In genomic region chr8:12883051-12884004, GRCm38 (mm10) we compare ENCODE assay signal across 12 mouse cellular contexts. TPM values are rescaled to one million over a fixed set of nuclear protein-coding genes. Genes with fewer than 3 reads are reported as not detected.
DNase-seq lines count a peak whose midpoint lies in the region; ATAC-seq and TF ChIP-seq lines count a peak whose summit lies in the region.
"Had no signal": no experiment of that assay in that cellular context is flagged by ENCODE, and none has a peak within 500 bp of the region (broad histone marks: within the 10 kb centered on the region; RNA-seq: fewer than 3 reads in every experiment).

No protein-coding gene starts in this region.

- H3K4me3 ChIP-seq in kidney, postnatal 0 days (replicated peaks; ENCODE audit: low read depth, low read length), result no peak overlapping the region
- H3K4me3 ChIP-seq in embryonic facial prominence, embryonic 15.5 days (replicated peaks), result no peak overlapping the region
- H3K4me3 ChIP-seq in thymus, adult 2 months (ENCODE audit: control insufficient read depth, insufficient read depth, low read length), result no peak overlapping the region
- H3K4me3 ChIP-seq: limb, embryonic 13.5 days; midbrain, embryonic 12.5 days; neural tube, embryonic 15.5 days had no signal

- TF ChIP-seq CTCF in kidney, postnatal 0 days (IDR thresholded peaks at IDR 0.05; ENCODE audit: low read depth), result no peak
- TF ChIP-seq CTCF in thymus, adult 2 months (IDR thresholded peaks at IDR 0.05; ENCODE audit: borderline replicate concordance, control insufficient read depth, extremely low read depth, insufficient read depth, low read length, poor library complexity), result no peak

- DNase-seq in cerebellum, adult 11 months, result peak; percentile 52
- DNase-seq in cerebellum, postnatal 4 days (ENCODE audit: low spot score in 2 of 2), result no peak
- DNase-seq in kidney, postnatal 0 days (ENCODE audit: low spot score), result no peak
- no peak for DNase-seq in kidney, postnatal 25 days
- peak; percentile 46 for DNase-seq in retina, embryonic 14.5 days (ENCODE audit: low spot score)
- no peak for DNase-seq in thymus, adult 2 months
- DNase-seq: right cerebral cortex, postnatal 25 days had no signal

- no peak overlapping the region for H3K9ac ChIP-seq in kidney, postnatal 0 days (ENCODE audit: low read depth, low read length)
- H3K9ac ChIP-seq in embryonic facial prominence, embryonic 15.5 days, result no peak overlapping the region
- H3K9ac ChIP-seq: limb, embryonic 13.5 days; midbrain, embryonic 12.5 days; neural tube, embryonic 15.5 days had no signal

- TF ChIP-seq POLR2A in thymus, adult 2 months (IDR thresholded peaks at IDR 0.05; ENCODE audit: control insufficient read depth, extremely low read depth, insufficient read depth, low read length, poor library complexity), result no peak

- 71% methylated on average over 21 of the region's 21 CpGs for WGBS in kidney, postnatal 0 days
- 66% methylated on average over 21 of the region's 21 CpGs for WGBS in embryonic facial prominence, embryonic 15.5 days
- WGBS in thymus, adult 2 months, result 95% methylated on average over 21 of the region's 21 CpGs

- H3K36me3 ChIP-seq in kidney, postnatal 0 days (ENCODE audit: insufficient read depth, low read length), result no peaks in the 10 kb centered on the region
- no peaks in the 10 kb centered on the region for H3K36me3 ChIP-seq in embryonic facial prominence, embryonic 15.5 days
- H3K36me3 ChIP-seq in thymus, adult 2 months (ENCODE audit: control insufficient read depth, insufficient read depth, low read length), result no peaks in the 10 kb centered on the region
- H3K36me3 ChIP-seq: limb, embryonic 13.5 days had no signal

- H3K27ac ChIP-seq in kidney, postnatal 0 days, result no peak overlapping the region
- no peak overlapping the region for H3K27ac ChIP-seq in embryonic facial prominence, embryonic 15.5 days (replicated peaks)
- H3K27ac ChIP-seq in thymus, adult 2 months (ENCODE audit: control insufficient read depth, insufficient read depth, low read length), result no peak overlapping the region
- H3K27ac ChIP-seq: limb, embryonic 13.5 days; midbrain, embryonic 12.5 days; neural tube, embryonic 15.5 days had no signal

- no peaks in the 10 kb centered on the region for H3K9me3 ChIP-seq in kidney, postnatal 0 days (replicated peaks; ENCODE audit: low read length)
- H3K9me3 ChIP-seq in embryonic facial prominence, embryonic 15.5 days (replicated peaks), result no peaks in the 10 kb centered on the region
- H3K9me3 ChIP-seq: limb, embryonic 13.5 days; midbrain, embryonic 12.5 days; neural tube, embryonic 15.5 days had no signal

- no peaks in the 10 kb centered on the region for H3K4me1 ChIP-seq in kidney, postnatal 0 days (replicated peaks; ENCODE audit: insufficient read depth, low read length)
- no peaks in the 10 kb centered on the region for H3K4me1 ChIP-seq in embryonic facial prominence, embryonic 15.5 days
- H3K4me1 ChIP-seq in thymus, adult 2 months (replicated peaks; ENCODE audit: control insufficient read depth, insufficient read depth, low read length), result no peaks in the 10 kb centered on the region
- H3K4me1 ChIP-seq: limb, embryonic 13.5 days; midbrain, embryonic 12.5 days; neural tube, embryonic 15.5 days had no signal

- no peak overlapping the region for H3K4me2 ChIP-seq in kidney, postnatal 0 days (ENCODE audit: low read length)
- H3K4me2 ChIP-seq in embryonic facial prominence, embryonic 15.5 days (replicated peaks), result no peak overlapping the region
- H3K4me2 ChIP-seq: limb, embryonic 13.5 days; midbrain, embryonic 12.5 days; neural tube, embryonic 15.5 days had no signal

- no peaks in the 10 kb centered on the region for H3K27me3 ChIP-seq in kidney, postnatal 0 days (ENCODE audit: insufficient read depth, low read length)
- no peaks in the 10 kb centered on the region for H3K27me3 ChIP-seq in embryonic facial prominence, embryonic 15.5 days
- H3K27me3 ChIP-seq in thymus, adult 2 months (ENCODE audit: control insufficient read depth, insufficient read depth, low read length), result no peaks in the 10 kb centered on the region
- H3K27me3 ChIP-seq: limb, embryonic 13.5 days; midbrain, embryonic 12.5 days; neural tube, embryonic 15.5 days had no signal

- ATAC-seq in kidney, postnatal 0 days (replicated peaks; ENCODE audit: low FRiP score, low read depth), result peak; percentile 29; the same call in 1 of the 2 replicates
- ATAC-seq in embryonic facial prominence, embryonic 15.5 days (ENCODE audit: insufficient number of reproducible peaks, low FRiP score, low TSS enrichment, low read depth), result 0 out of 2 replicates have a peak, but pooled peaks have one; percentile 63
- ATAC-seq in frontal cortex, adult (ENCODE audit: low TSS enrichment), result no peak

RNA-seq across cellular contexts. Expression of gene Mcf2l, which starts 9.7 kb away (rescaled TPM):
- 10.9 and 11.2 TPM in 2 replicates for polyA plus RNA-seq in kidney, postnatal 0 days (2015; fragmentation: Nextera tagmentation; extraction: Ambion mirVana)
- polyA plus RNA-seq in embryonic facial prominence, embryonic 15.5 days (2015; fragmentation: Nextera tagmentation; extraction: Ambion mirVana), result 16.8 and 18.7 TPM in 2 replicates
- polyA plus RNA-seq in thymus, adult 2 months (2012; rRNA removed), result 9.4 and 9.7 TPM in 2 replicates

Comparison
In these comparisons a context has a peak if more than half of its experiments do, and no peak if none do; other contexts are left out.
1. DNase-seq: peak in cerebellum, adult 11 months (single experiment) and retina, embryonic 14.5 days (single experiment); none in cerebellum, postnatal 4 days (0 of 2), kidney, postnatal 0 days (single experiment), kidney, postnatal 25 days (0 of 2) and thymus, adult 2 months (single experiment).